Mouse (Mus musculus): ENCODE measurements at regions not wholly inside any gene's neighbourhood (a gene's known extent, or its start where the extent isn't known, plus 50 kb on each side); places are given as distances from the start of the nearest gene placed in this dataset.
A peak's percentile ranks its signal among the peaks of the same experiment; 100 is the strongest.

- H3K27me3 ChIP-seq: 0 out of 2 replicates have a peak, but pooled peaks cover 4% of the 10 kb centered on the region
- no peak for ATAC-seq (ENCODE audit: insufficient number of reproducible peaks, insufficient read depth, low FRiP score, low TSS enrichment, low read depth)
- H3K36me3 ChIP-seq: no peaks in the 10 kb centered on the region
- peaks cover 12% of the 10 kb centered on the region; the same call in 1 of the 2 replicates for H3K4me1 ChIP-seq
- H3K9ac ChIP-seq: no peak overlapping the region
- H3K9me3 ChIP-seq: no peaks in the 10 kb centered on the region
- H3K27ac ChIP-seq: no peak overlapping the region
- H3K4me3 ChIP-seq: no peak overlapping the region
- 73% methylated on average over 4 of the region's 4 CpGs for WGBS
- no peak overlapping the region for H3K4me2 ChIP-seq
These were observed 247.9 kb upstream of the Prkcq start for GRCm38 (mm10) chr2:10923984-10924383.

GRCm38 (mm10) chr2:10925361-10925760 lies 246.5 kb upstream of the Prkcq start:
- Histone ChIP-seq H3K36me3 (no peaks in the 10 kb centered on the region), H3K9ac (no peak overlapping the region), H3K27ac (no peak overlapping the region), H3K27me3 (0 out of 2 replicates have a peak, but pooled peaks cover 4% of the 10 kb centered on the region), H3K4me1 (peaks cover 12% of the 10 kb centered on the region; the same call in 1 of the 2 replicates), H3K4me2 (no peak overlapping the region), H3K4me3 (no peak overlapping the region), H3K9me3 (no peaks in the 10 kb centered on the region)
- no peak for ATAC-seq (ENCODE audit: insufficient number of reproducible peaks, insufficient read depth, low FRiP score, low TSS enrichment, low read depth)
- WGBS: 50% methylated on average over 7 of the region's 7 CpGs

GRCm38 (mm10) chr2:10937405-10937804 lies 234.5 kb upstream of the Prkcq start:
- Histone ChIP-seq H3K27me3 (no peaks in the 10 kb centered on the region), H3K4me3 (no peak overlapping the region), H3K36me3 (no peaks in the 10 kb centered on the region), H3K4me2 (no peak overlapping the region), H3K27ac (no peak overlapping the region), H3K4me1 (no peaks in the 10 kb centered on the region), H3K9me3 (no peaks in the 10 kb centered on the region), H3K9ac (no peak overlapping the region)
- ATAC-seq (ENCODE audit: insufficient number of reproducible peaks, insufficient read depth, low FRiP score, low TSS enrichment, low read depth): no peak
- 53% methylated on average over 1 of the region's 1 CpGs for WGBS

- peaks cover 10% of the 10 kb centered on the region; the same call in 1 of the 2 replicates for H3K4me1 ChIP-seq
- ATAC-seq (ENCODE audit: insufficient number of reproducible peaks, insufficient read depth, low FRiP score, low TSS enrichment, low read depth): no peak
- no peaks in the 10 kb centered on the region for H3K27me3 ChIP-seq
- no peaks in the 10 kb centered on the region for H3K9me3 ChIP-seq
- H3K4me3 ChIP-seq: no peak overlapping the region
- no peak overlapping the region for H3K9ac ChIP-seq
- no peak overlapping the region for H3K27ac ChIP-seq
- 50% methylated on average over 7 of the region's 7 CpGs for WGBS
- H3K36me3 ChIP-seq: no peaks in the 10 kb centered on the region
- H3K4me2 ChIP-seq: no peak overlapping the region
These were observed 206.7 kb upstream of the Prkcq start for GRCm38 (mm10) chr2:10965224-10965623.

- Histone ChIP-seq H3K4me3 (no peak overlapping the region), H3K9ac (no peak overlapping the region), H3K4me2 (no peak overlapping the region), H3K9me3 (no peaks in the 10 kb centered on the region), H3K36me3 (no peaks in the 10 kb centered on the region), H3K27ac (no peak overlapping the region), H3K27me3 (no peaks in the 10 kb centered on the region), H3K4me1 (peaks cover 10% of the 10 kb centered on the region; the same call in 1 of the 2 replicates)
- ATAC-seq (ENCODE audit: insufficient number of reproducible peaks, insufficient read depth, low FRiP score, low TSS enrichment, low read depth): no peak
- 73% methylated on average over 2 of the region's 2 CpGs for WGBS
These were observed 205.0 kb upstream of the Prkcq start for GRCm38 (mm10) chr2:10966891-10967290.

GRCm38 (mm10) chr2:10969111-10969689 lies 202.7 kb upstream of the Prkcq start:
- no peaks in the 10 kb centered on the region for H3K9me3 ChIP-seq
- WGBS: 72% methylated on average over 10 of the region's 10 CpGs
- no peak for ATAC-seq (ENCODE audit: insufficient number of reproducible peaks, insufficient read depth, low FRiP score, low TSS enrichment, low read depth)
- no peak overlapping the region for H3K27ac ChIP-seq
- H3K36me3 ChIP-seq: no peaks in the 10 kb centered on the region
- H3K4me3 ChIP-seq: no peak overlapping the region
- H3K4me2 ChIP-seq: no peak overlapping the region
- no peaks in the 10 kb centered on the region for H3K27me3 ChIP-seq
- H3K4me1 ChIP-seq: peaks cover 10% of the 10 kb centered on the region; the same call in 1 of the 2 replicates
- no peak overlapping the region for H3K9ac ChIP-seq

- no peaks in the 10 kb centered on the region for H3K27me3 ChIP-seq
- no peaks in the 10 kb centered on the region for H3K36me3 ChIP-seq
- no peaks in the 10 kb centered on the region for H3K4me1 ChIP-seq
- WGBS: 68% methylated on average over 3 of the region's 3 CpGs
- H3K9ac ChIP-seq: no peak overlapping the region
- no peaks in the 10 kb centered on the region for H3K9me3 ChIP-seq
- no peak for ATAC-seq (ENCODE audit: insufficient number of reproducible peaks, insufficient read depth, low FRiP score, low TSS enrichment, low read depth)
- H3K4me3 ChIP-seq: no peak overlapping the region
- H3K27ac ChIP-seq: no peak overlapping the region
- H3K4me2 ChIP-seq: no peak overlapping the region
These were observed 199.9 kb upstream of the Prkcq start for GRCm38 (mm10) chr2:10972051-10972450.

- Histone ChIP-seq H3K4me1 (no peaks in the 10 kb centered on the region), H3K27me3 (no peaks in the 10 kb centered on the region), H3K9ac (no peak overlapping the region), H3K4me3 (no peak overlapping the region), H3K9me3 (no peaks in the 10 kb centered on the region), H3K36me3 (no peaks in the 10 kb centered on the region), H3K4me2 (no peak overlapping the region), H3K27ac (no peak overlapping the region)
- 85% methylated on average over 5 of the region's 5 CpGs for WGBS
- ATAC-seq (ENCODE audit: insufficient number of reproducible peaks, insufficient read depth, low FRiP score, low TSS enrichment, low read depth): no peak
These were observed 193.1 kb upstream of the Prkcq start for GRCm38 (mm10) chr2:10978772-10979171.

- no peaks in the 10 kb centered on the region for H3K36me3 ChIP-seq
- ATAC-seq (ENCODE audit: insufficient number of reproducible peaks, insufficient read depth, low FRiP score, low TSS enrichment, low read depth): no peak
- H3K4me2 ChIP-seq: peak overlapping the region; percentile 24; the same call in 1 of the 2 replicates
- no peaks in the 10 kb centered on the region for H3K9me3 ChIP-seq
- H3K27me3 ChIP-seq: no peaks in the 10 kb centered on the region
- H3K4me3 ChIP-seq: no peak overlapping the region
- peaks cover 8% of the 10 kb centered on the region; the same call in 1 of the 2 replicates for H3K4me1 ChIP-seq
- 46% methylated on average over 7 of the region's 7 CpGs for WGBS
- no peak overlapping the region for H3K9ac ChIP-seq
- H3K27ac ChIP-seq: no peak overlapping the region
These were observed 185.8 kb upstream of the Prkcq start for GRCm38 (mm10) chr2:10986101-10986500.

GRCm38 (mm10) chr2:10990043-10990728 lies 181.7 kb upstream of the Prkcq start:
- 81% methylated on average over 7 of the region's 7 CpGs for WGBS
- H3K4me3 ChIP-seq: no peak overlapping the region
- H3K4me2 ChIP-seq: no peak overlapping the region
- H3K9me3 ChIP-seq: no peaks in the 10 kb centered on the region
- no peak overlapping the region for H3K9ac ChIP-seq
- H3K27me3 ChIP-seq: no peaks in the 10 kb centered on the region
- H3K36me3 ChIP-seq: no peaks in the 10 kb centered on the region
- no peak for ATAC-seq (ENCODE audit: insufficient number of reproducible peaks, insufficient read depth, low FRiP score, low TSS enrichment, low read depth)
- H3K27ac ChIP-seq: no peak overlapping the region
- peaks cover 8% of the 10 kb centered on the region; the same call in 1 of the 2 replicates for H3K4me1 ChIP-seq

GRCm38 (mm10) chr2:10998798-10999197 lies 173.1 kb upstream of the Prkcq start:
- no peaks in the 10 kb centered on the region for H3K9me3 ChIP-seq
- ATAC-seq (ENCODE audit: insufficient number of reproducible peaks, insufficient read depth, low FRiP score, low TSS enrichment, low read depth): no peak
- no peaks in the 10 kb centered on the region for H3K4me1 ChIP-seq
- 59% methylated on average over 1 of the region's 1 CpGs for WGBS
- H3K4me2 ChIP-seq: no peak overlapping the region
- no peak overlapping the region for H3K9ac ChIP-seq
- H3K36me3 ChIP-seq: no peaks in the 10 kb centered on the region
- H3K4me3 ChIP-seq: no peak overlapping the region
- no peaks in the 10 kb centered on the region for H3K27me3 ChIP-seq
- no peak overlapping the region for H3K27ac ChIP-seq

- no peaks in the 10 kb centered on the region for H3K4me1 ChIP-seq
- H3K36me3 ChIP-seq: no peaks in the 10 kb centered on the region
- H3K27me3 ChIP-seq: no peaks in the 10 kb centered on the region
- H3K27ac ChIP-seq: no peak overlapping the region
- H3K9ac ChIP-seq: no peak overlapping the region
- no peak for ATAC-seq (ENCODE audit: insufficient number of reproducible peaks, insufficient read depth, low FRiP score, low TSS enrichment, low read depth)
- 78% methylated on average over 1 of the region's 1 CpGs for WGBS
- no peak overlapping the region for H3K4me3 ChIP-seq
- H3K4me2 ChIP-seq: no peak overlapping the region
- no peaks in the 10 kb centered on the region for H3K9me3 ChIP-seq
These were observed 172.7 kb upstream of the Prkcq start for GRCm38 (mm10) chr2:10999217-10999618.
